Mouse (Mus musculus) cerebellum, adult 2 months (tissue): ENCODE data around the gene Nupr1. TPM values are rescaled to one million over a fixed set of nuclear protein-coding genes. Genes with fewer than 3 reads are reported as not detected.

Experiments used
- DNase-seq, 2 experiments: peaks; one replicate each; pipeline ENCODE4 v3.0.0; 2021
- H3K27ac ChIP-seq: fragments of 200-500 bp; 2 replicates; pipeline ENCODE4 v1.5.1; 2012; ENCODE audit warnings: low read length, control low read depth, inconsistent platforms; ENCODE audit not compliant: insufficient read depth
- H3K27me3 ChIP-seq: fragments of 200-500 bp; 2 replicates; pipeline ENCODE4 v1.6.1; 2012; ENCODE audit warnings: inconsistent platforms, mild to moderate bottlenecking, low read length, moderate library complexity; ENCODE audit not compliant: control insufficient read depth, insufficient read depth
- H3K4me1 ChIP-seq: fragments of 200-500 bp; 2 replicates; pipeline ENCODE4 v1.6.1; 2011; ENCODE audit warnings: low read length; ENCODE audit not compliant: control insufficient read depth, insufficient read depth
- H3K4me3 ChIP-seq: fragments of 200-500 bp; replicated peaks from 2 replicates; pipeline ENCODE3; 2011; ENCODE audit warnings: mild to moderate bottlenecking, low read depth, low read length, control low read depth; ENCODE audit not compliant: insufficient read depth
- CTCF ChIP-seq: fragments of 200-500 bp; IDR thresholded peaks from 2 replicates; pipeline ENCODE4 v1.5.1; 2011; ENCODE audit warnings: low read depth, mild to moderate bottlenecking, control low read depth, low read length, moderate library complexity, borderline replicate concordance; ENCODE audit not compliant: insufficient read depth
- POLR2A ChIP-seq: fragments of 200-500 bp; IDR thresholded peaks from 2 replicates; pipeline ENCODE4 v1.6.1; 2011; ENCODE audit warnings: low read length, control low read depth, borderline replicate concordance; ENCODE audit not compliant: insufficient read depth
- WGBS: fragments of 180-500 bp; shearing (Covaris S2); methylation state at CpG from one replicate; pipeline ENCODE4 v1.1.7; 2018; 5-methylcytosine and 5-hydroxymethylcytosine counted together
- polyA plus RNA-seq: library from polyadenylated mRNA; depleted of rRNA; stranded (reverse); fragments of >200 nt; gene quantifications from 2 replicates; pipeline ENCODE4 v1.2.3, GENCODE M21; 2012

The Nupr1 gene
- polyA plus RNA-seq, 1 experiment, result 9.3 TPM

GRCm38 (mm10) chr7:126670152-126670551 lies 39.5 kb upstream of the Nupr1 start:
- no peaks in the 10 kb centered on the region for H3K27me3 ChIP-seq
- DNase-seq, result no peak
- no peaks in the 10 kb centered on the region for H3K4me1 ChIP-seq
- no peak overlapping the region for H3K4me3 ChIP-seq
- H3K27ac ChIP-seq, result no peak overlapping the region
- no peak for TF ChIP-seq POLR2A
- TF ChIP-seq CTCF, result no peak
- WGBS, result 91% methylated on average over 3 of the region's 3 CpGs

DNA sequence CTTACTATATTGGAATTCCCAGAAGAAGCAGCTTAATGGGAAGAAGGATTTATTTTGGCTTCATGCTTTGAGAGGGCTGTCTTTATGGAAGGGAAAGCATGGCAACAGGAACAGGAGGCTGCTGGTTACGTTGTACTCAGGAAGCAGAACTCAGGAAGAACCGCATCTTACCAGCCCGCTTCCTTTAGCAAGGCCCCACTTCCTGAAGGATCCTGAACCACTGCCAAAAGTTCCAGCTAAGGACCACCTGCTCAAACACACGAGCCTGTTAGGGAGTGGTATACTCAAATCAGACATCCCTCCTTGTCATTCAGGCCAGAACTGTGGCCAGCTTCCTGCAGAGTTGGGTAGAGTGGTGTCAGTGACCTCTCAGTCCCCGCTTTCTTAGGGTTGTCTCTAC lies 37.8 kb upstream of the Nupr1 start:
- Histone ChIP-seq H3K4me1 (no peaks in the 10 kb centered on the region), H3K4me3 (no peak overlapping the region), H3K27ac (no peak overlapping the region), H3K27me3 (no peaks in the 10 kb centered on the region)
- WGBS, result 52% methylated on average over 5 of the region's 5 CpGs
- DNase-seq, result no peak
- TF ChIP-seq POLR2A (no peak), CTCF (no peak)

DNA sequence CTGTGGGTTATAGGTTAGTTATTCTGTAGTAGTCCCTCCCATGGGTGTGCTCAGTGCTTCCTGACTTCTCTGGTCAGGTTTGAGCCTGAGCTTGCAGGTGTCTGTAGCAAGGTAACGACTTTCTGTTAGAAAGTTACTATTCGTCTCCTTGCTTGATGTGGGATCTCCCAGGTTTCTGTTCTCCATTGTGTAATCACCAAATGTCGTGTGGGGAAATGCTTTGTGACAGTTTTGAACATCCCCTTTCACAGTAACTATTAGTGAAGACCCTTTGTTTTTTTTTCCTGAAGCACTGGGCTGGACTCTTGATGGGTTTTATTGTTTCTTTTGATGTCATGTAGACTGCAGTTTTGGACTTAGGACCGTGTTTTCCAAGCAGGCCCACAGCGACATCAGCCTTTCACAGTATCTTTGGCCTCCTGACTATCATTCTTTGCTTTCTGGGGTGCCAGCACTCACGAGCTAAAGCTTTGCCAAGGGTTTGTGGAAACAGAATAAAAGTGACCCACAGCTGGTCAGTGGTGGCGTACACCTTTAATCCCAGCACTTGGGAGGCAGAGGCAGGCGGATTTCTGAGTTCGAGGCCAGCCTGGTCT lies 36.9 kb upstream of the Nupr1 start:
- no peak overlapping the region for H3K27ac ChIP-seq
- no peaks in the 10 kb centered on the region for H3K27me3 ChIP-seq
- H3K4me1 ChIP-seq, result no peaks in the 10 kb centered on the region
- no peak for DNase-seq
- H3K4me3 ChIP-seq, result no peak overlapping the region
- TF ChIP-seq CTCF (no peak), POLR2A (no peak)
- WGBS, result 89% methylated on average over 9 of the region's 9 CpGs

- no peaks in the 10 kb centered on the region for H3K27me3 ChIP-seq
- H3K4me3 ChIP-seq, result no peak overlapping the region
- H3K27ac ChIP-seq, result no peak overlapping the region
- TF ChIP-seq CTCF, result no peak
- no peak for TF ChIP-seq POLR2A
- 95% methylated on average over 3 of the region's 3 CpGs for WGBS
- no peak for DNase-seq
- H3K4me1 ChIP-seq, result no peaks in the 10 kb centered on the region
These were observed 34.6 kb upstream of the Nupr1 start for GRCm38 (mm10) chr7:126665269-126665668.

- Histone ChIP-seq H3K27ac (no peak overlapping the region), H3K4me3 (no peak overlapping the region), H3K4me1 (no peaks in the 10 kb centered on the region), H3K27me3 (no peaks in the 10 kb centered on the region)
- no peak for TF ChIP-seq CTCF
- DNase-seq, result no peak
- 75% methylated on average over 8 of the region's 8 CpGs for WGBS
These were observed 33.0 kb upstream of the Nupr1 start for GRCm38 (mm10) chr7:126663646-126664045.

- no peak for DNase-seq
- TF ChIP-seq POLR2A (no peak), CTCF (no peak)
- H3K4me3 ChIP-seq, result no peak overlapping the region
- H3K4me1 ChIP-seq, result no peaks in the 10 kb centered on the region
- H3K27ac ChIP-seq, result no peak overlapping the region
- H3K27me3 ChIP-seq, result no peaks in the 10 kb centered on the region
- 92% methylated on average over 3 of the region's 3 CpGs for WGBS
These were observed 29.1 kb upstream of the Nupr1 start for GRCm38 (mm10) chr7:126659771-126660170.

GRCm38 (mm10) chr7:126657522-126657921 lies 26.9 kb upstream of the Nupr1 start:
- TF ChIP-seq CTCF (no peak), POLR2A (no peak)
- no peaks in the 10 kb centered on the region for H3K4me1 ChIP-seq
- H3K27ac ChIP-seq, result no peak overlapping the region
- no peak overlapping the region for H3K4me3 ChIP-seq
- 95% methylated on average over 1 of the region's 1 CpGs for WGBS
- H3K27me3 ChIP-seq, result no peaks in the 10 kb centered on the region
- DNase-seq, result no peak

DNA sequence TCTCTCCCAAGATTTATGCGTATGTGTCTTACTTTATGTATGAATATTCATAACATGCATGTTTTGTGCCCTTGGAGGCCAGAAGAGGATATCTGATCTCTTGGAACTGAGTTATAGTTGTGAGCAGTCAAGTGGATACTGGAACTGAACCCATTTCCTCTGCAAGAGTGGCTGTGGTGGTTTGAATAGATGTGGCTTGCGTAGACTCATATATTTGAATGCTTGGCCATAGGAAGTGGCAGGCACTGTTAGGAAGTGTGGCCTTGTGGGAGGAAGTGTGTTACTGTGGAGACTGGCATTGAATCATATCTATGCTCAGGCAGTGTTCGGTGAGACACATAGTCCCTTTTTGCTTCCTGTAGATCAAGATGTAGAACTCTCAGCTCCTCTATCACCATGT lies 25.0 kb upstream of the Nupr1 start:
- Histone ChIP-seq H3K4me1 (no peaks in the 10 kb centered on the region), H3K27ac (no peak overlapping the region), H3K4me3 (no peak overlapping the region), H3K27me3 (no peaks in the 10 kb centered on the region)
- TF ChIP-seq POLR2A (no peak), CTCF (no peak)
- WGBS, result 91% methylated on average over 3 of the region's 3 CpGs
- no peak for DNase-seq
